ENCODE assay signal across 7 mouse cellular contexts in the genomic region with DNA sequence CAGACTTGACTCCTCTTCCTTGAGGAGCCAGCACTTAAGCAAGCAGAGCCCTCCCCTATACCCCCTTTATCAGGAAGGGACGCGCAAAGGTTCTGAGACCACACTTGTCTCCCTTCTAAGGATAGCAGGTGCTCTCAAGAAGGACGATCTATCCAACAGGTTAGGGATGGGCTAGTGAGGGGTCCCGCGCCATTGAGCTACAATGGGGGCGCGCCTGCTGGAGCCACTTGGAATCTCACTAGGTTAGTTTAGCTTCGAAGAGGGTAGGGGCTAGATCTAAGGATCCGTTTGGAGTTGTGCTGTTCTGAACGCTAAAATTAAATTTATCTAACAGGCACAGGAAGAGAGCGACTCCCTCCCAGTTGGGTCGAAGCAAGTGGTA. TPM values are rescaled to one million over a fixed set of nuclear protein-coding genes. Genes with fewer than 3 reads are reported as not detected.
DNase-seq lines count a peak whose midpoint lies in the region; ATAC-seq and TF ChIP-seq lines count a peak whose summit lies in the region.

No protein-coding gene starts in this region.

- ATAC-seq in neural tube, embryonic 11.5 days (ENCODE audit: insufficient read depth, low FRiP score, low TSS enrichment): peak; percentile 19; the same call in 1 of the 2 replicates
- no peak for ATAC-seq in embryonic facial prominence, embryonic 13.5 days (ENCODE audit: insufficient number of reproducible peaks, insufficient read depth, low FRiP score, low TSS enrichment, low read depth)
- no peak; the same call in 1 of the 2 replicates for ATAC-seq in intestine, embryonic 14.5 days (replicated peaks; ENCODE audit: low FRiP score, low TSS enrichment, low read depth)

- H3K4me3 ChIP-seq in neural tube, embryonic 11.5 days (ENCODE audit: low read depth, low read length): peak overlapping the region; percentile 73
- peak overlapping the region; percentile 79 for H3K4me3 ChIP-seq in embryonic facial prominence, embryonic 13.5 days
- H3K4me3 ChIP-seq in intestine, embryonic 14.5 days (ENCODE audit: low read depth, low read length): peak overlapping the region; percentile 80
- no peak overlapping the region for H3K4me3 ChIP-seq in myocyte

- no peak for DNase-seq in neural tube, embryonic 11.5 days (ENCODE audit: low spot score)
- DNase-seq in neural tube, embryonic 10.5 days (ENCODE audit: extremely low spot score, low spot score): no peak
- DNase-seq in intestine, embryonic 14.5 days (ENCODE audit: low spot score): no peak
- DNase-seq in frontal cortex, adult 2 months (ENCODE audit: extremely low spot score in 1 of 2, low spot score in 1 of 2): no peak
- no peak for DNase-seq in spleen, postnatal 4 days (ENCODE audit: low spot score in 2 of 2)

- peaks cover 16% of the 10 kb centered on the region for H3K4me1 ChIP-seq in neural tube, embryonic 11.5 days (ENCODE audit: control insufficient read depth, insufficient read depth, low read length)
- peaks cover 24% of the 10 kb centered on the region for H3K4me1 ChIP-seq in embryonic facial prominence, embryonic 13.5 days
- H3K4me1 ChIP-seq in intestine, embryonic 14.5 days (replicated peaks; ENCODE audit: control insufficient read depth, insufficient read depth, low read length): peaks cover 14% of the 10 kb centered on the region; the same call in 1 of the 2 replicates

- WGBS in neural tube, embryonic 11.5 days: 2% methylated on average over 12 of the region's 12 CpGs
- 2% methylated on average over 12 of the region's 12 CpGs for WGBS in embryonic facial prominence, embryonic 13.5 days
- WGBS in intestine, embryonic 14.5 days: 5% methylated on average over 12 of the region's 12 CpGs

- H3K27ac ChIP-seq in neural tube, embryonic 11.5 days (ENCODE audit: low read depth, low read length): no peak overlapping the region
- H3K27ac ChIP-seq in embryonic facial prominence, embryonic 13.5 days: no peak overlapping the region
- peak overlapping the region; percentile 69; the same call in 1 of the 2 replicates for H3K27ac ChIP-seq in intestine, embryonic 14.5 days (ENCODE audit: low read depth)

- H3K36me3 ChIP-seq in neural tube, embryonic 11.5 days (ENCODE audit: control insufficient read depth, insufficient read depth, low read length): no peaks in the 10 kb centered on the region
- H3K36me3 ChIP-seq in embryonic facial prominence, embryonic 13.5 days: no peaks in the 10 kb centered on the region
- H3K36me3 ChIP-seq in intestine, embryonic 14.5 days (ENCODE audit: control insufficient read depth, insufficient read depth, low read length): no peaks in the 10 kb centered on the region
- no peaks in the 10 kb centered on the region for H3K36me3 ChIP-seq in myocyte (ENCODE audit: control insufficient read depth, insufficient read depth)

- H3K27me3 ChIP-seq in neural tube, embryonic 11.5 days (ENCODE audit: control insufficient read depth, insufficient read depth, low read length): 0 out of 2 replicates have a peak, but pooled peaks cover 5% of the 10 kb centered on the region
- H3K27me3 ChIP-seq in embryonic facial prominence, embryonic 13.5 days: peaks cover 55% of the 10 kb centered on the region
- H3K27me3 ChIP-seq in intestine, embryonic 14.5 days (replicated peaks; ENCODE audit: control insufficient read depth, insufficient read depth, low read length): peaks cover 30% of the 10 kb centered on the region
- H3K27me3 ChIP-seq in myocyte (ENCODE audit: control insufficient read depth, insufficient read depth, insufficient read length): peaks cover 23% of the 10 kb centered on the region

- H3K4me2 ChIP-seq in neural tube, embryonic 11.5 days (ENCODE audit: low read depth): peak overlapping the region; percentile 79
- H3K4me2 ChIP-seq in embryonic facial prominence, embryonic 13.5 days: peak overlapping the region; percentile 95
- H3K4me2 ChIP-seq in intestine, embryonic 14.5 days (ENCODE audit: low read length): peak overlapping the region; percentile 88
- peak overlapping the region; percentile 58 for H3K4me2 ChIP-seq in myocyte (ENCODE audit: low read depth)

- H3K9ac ChIP-seq in neural tube, embryonic 11.5 days (ENCODE audit: low read length): peak overlapping the region; percentile 70
- peak overlapping the region; percentile 78 for H3K9ac ChIP-seq in embryonic facial prominence, embryonic 13.5 days
- peak overlapping the region; percentile 60 for H3K9ac ChIP-seq in intestine, embryonic 14.5 days (ENCODE audit: low read length)

- TF ChIP-seq POLR2A in myocyte (IDR thresholded peaks at IDR 0.05; ENCODE audit: insufficient read length, low read depth): no peak

- H3K79me2 ChIP-seq in myocyte (ENCODE audit: control insufficient read depth, insufficient read depth): no peaks in the 10 kb centered on the region

- no peaks in the 10 kb centered on the region for H3K9me3 ChIP-seq in neural tube, embryonic 11.5 days (ENCODE audit: control insufficient read depth, low read length)
- no peaks in the 10 kb centered on the region for H3K9me3 ChIP-seq in embryonic facial prominence, embryonic 13.5 days
- no peaks in the 10 kb centered on the region for H3K9me3 ChIP-seq in intestine, embryonic 14.5 days (ENCODE audit: control insufficient read depth, low read length)

- no peak overlapping the region for H3ac ChIP-seq in myocyte (ENCODE audit: control insufficient read depth, insufficient read length)

TF ChIP-seq in myocyte, 11 proteins besides CTCF, POLR2A, EP300 and RAD21:
- TF ChIP-seq TCF3 (IDR thresholded peaks at IDR 0.05; ENCODE audit: insufficient read length, low read depth) (no peak), MYOD1 (IDR thresholded peaks at IDR 0.05; ENCODE audit: control insufficient read depth in 1 of 3, insufficient read length in 2 of 3, low read depth in 2 of 3) (no peak), E2F4 (IDR thresholded peaks at IDR 0.05; ENCODE audit: insufficient read depth) (no peak), MAX (IDR thresholded peaks at IDR 0.05; ENCODE audit: low read depth) (no peak), SRF (IDR thresholded peaks at IDR 0.05; ENCODE audit: control insufficient read depth, insufficient read length, low read depth) (no peak), USF1 (IDR thresholded peaks at IDR 0.05; ENCODE audit: low read depth) (no peak), CEBPB (IDR thresholded peaks at IDR 0.05; ENCODE audit: insufficient read depth, poor library complexity, severe bottlenecking) (no peak), MYOG (IDR thresholded peaks at IDR 0.05; ENCODE audit: control insufficient read depth in 1 of 3, insufficient read depth in 1 of 3, insufficient read length in 2 of 3, low read depth in 2 of 3) (no peak), REST (IDR thresholded peaks at IDR 0.05; ENCODE audit: insufficient read depth, insufficient read length) (no peak), TCF12 (IDR thresholded peaks at IDR 0.05; ENCODE audit: insufficient read depth, poor library complexity, severe bottlenecking) (no peak), POLR2AphosphoS2 (IDR thresholded peaks at IDR 0.05; ENCODE audit: insufficient read length, low read depth) (no peak)

RNA-seq across cellular contexts. Expression of a gene that starts 0.9 kb away (rescaled TPM):
- 1.3 and 2.7 TPM in 2 replicates for polyA plus RNA-seq in neural tube, embryonic 11.5 days (2014; fragmentation: Nextera tagmentation; extraction: Ambion mirVana)
- polyA plus RNA-seq in embryonic facial prominence, embryonic 13.5 days (2015; fragmentation: Nextera tagmentation; extraction: Ambion mirVana): 0.34 and 0.65 TPM in 2 replicates
- polyA plus RNA-seq in intestine, embryonic 14.5 days (2014; fragmentation: Nextera tagmentation; extraction: Ambion mirVana): 12.4 and 12.6 TPM in 2 replicates
- polyA plus RNA-seq in myocyte (2012; fragmentation: generic; extraction: Trizol): 0.24 TPM
- 13.2 and 13.6 TPM in 2 replicates for polyA plus RNA-seq in frontal cortex, adult 2 months (2012; rRNA removed)
